ENCODE assay signal across 7 mouse cellular contexts in the genomic region with DNA sequence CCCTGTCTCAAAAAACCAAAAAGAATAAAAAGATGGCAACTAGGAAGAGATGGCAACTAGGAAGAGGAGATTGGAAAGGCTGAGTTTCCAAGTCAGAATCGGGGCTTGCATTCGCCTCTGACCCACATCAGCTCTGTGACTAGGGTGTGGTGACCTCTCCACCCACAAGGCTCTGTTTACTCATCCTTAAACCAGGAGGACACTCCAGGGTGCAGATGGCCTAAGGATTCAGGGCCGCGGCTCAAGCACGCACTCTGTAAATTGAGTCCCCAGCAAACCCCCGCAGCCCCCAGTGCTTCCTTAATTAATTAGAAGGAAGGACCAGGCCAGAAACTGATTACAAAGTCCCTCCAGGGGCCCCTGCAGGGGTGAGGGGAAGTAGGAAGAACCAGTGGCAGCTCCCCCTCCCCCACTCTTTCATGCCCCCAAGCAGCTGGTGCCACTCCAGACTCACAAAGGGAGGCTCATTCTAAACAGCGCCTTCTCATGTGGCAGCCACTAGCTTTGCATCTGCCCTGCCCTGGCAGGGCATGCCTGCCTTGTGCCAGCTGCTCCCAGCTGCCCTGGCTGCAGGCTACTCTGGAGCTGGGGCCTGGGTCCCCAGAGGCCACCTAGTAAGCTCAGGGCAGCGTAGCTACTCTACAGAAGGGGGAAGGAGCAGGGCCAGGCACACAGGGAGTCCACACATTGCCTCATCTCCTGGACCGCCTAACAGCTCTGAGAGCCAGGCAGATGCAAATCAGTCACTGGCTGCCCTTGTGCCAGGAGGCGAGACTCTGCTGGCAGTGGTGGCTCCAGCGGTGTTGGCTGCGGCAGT. TPM values are rescaled to one million over a fixed set of nuclear protein-coding genes. Genes with fewer than 3 reads are reported as not detected.
DNase-seq lines count a peak whose midpoint lies in the region; ATAC-seq lines count a peak whose summit lies in the region.

No protein-coding gene starts in this region.

- H3K36me3 ChIP-seq in embryonic facial prominence, embryonic 12.5 days, result no peaks in the 10 kb centered on the region
- no peaks in the 10 kb centered on the region for H3K36me3 ChIP-seq in heart, embryonic 16.5 days (ENCODE audit: control insufficient read depth, insufficient read depth)
- H3K36me3 ChIP-seq in limb, embryonic 10.5 days, result no peaks in the 10 kb centered on the region
- H3K36me3 ChIP-seq in midbrain, embryonic 12.5 days, result no peaks in the 10 kb centered on the region

- H3K9me3 ChIP-seq in embryonic facial prominence, embryonic 12.5 days, result no peaks in the 10 kb centered on the region
- no peaks in the 10 kb centered on the region for H3K9me3 ChIP-seq in heart, embryonic 16.5 days (replicated peaks; ENCODE audit: control insufficient read depth, low read length)
- no peaks in the 10 kb centered on the region for H3K9me3 ChIP-seq in limb, embryonic 10.5 days (replicated peaks)
- no peaks in the 10 kb centered on the region for H3K9me3 ChIP-seq in midbrain, embryonic 12.5 days

- ATAC-seq in embryonic facial prominence, embryonic 12.5 days (ENCODE audit: insufficient number of reproducible peaks, insufficient read depth, low FRiP score, low TSS enrichment), result no peak
- ATAC-seq in heart, embryonic 16.5 days (replicated peaks; ENCODE audit: extremely low read depth, insufficient read depth, low FRiP score), result peak; percentile 17
- ATAC-seq in midbrain, embryonic 12.5 days (ENCODE audit: low FRiP score, low read depth), result peak; percentile 82

- H3K27me3 ChIP-seq in embryonic facial prominence, embryonic 12.5 days, result no peaks in the 10 kb centered on the region; the same call in 1 of the 2 replicates
- peaks cover 3% of the 10 kb centered on the region; the same call in 1 of the 2 replicates for H3K27me3 ChIP-seq in heart, embryonic 16.5 days (ENCODE audit: control insufficient read depth, insufficient read depth, low read length)
- H3K27me3 ChIP-seq in limb, embryonic 10.5 days (ENCODE audit: low read depth, poor library complexity, severe bottlenecking), result peaks cover 30% of the 10 kb centered on the region
- peaks cover 11% of the 10 kb centered on the region; the same call in 1 of the 2 replicates for H3K27me3 ChIP-seq in midbrain, embryonic 12.5 days

- peaks cover 26% of the 10 kb centered on the region for H3K4me1 ChIP-seq in embryonic facial prominence, embryonic 12.5 days
- H3K4me1 ChIP-seq in heart, embryonic 16.5 days (ENCODE audit: control insufficient read depth, insufficient read depth, low read length), result peaks cover 17% of the 10 kb centered on the region
- H3K4me1 ChIP-seq in limb, embryonic 10.5 days, result peaks cover 44% of the 10 kb centered on the region
- H3K4me1 ChIP-seq in midbrain, embryonic 12.5 days, result peaks cover 86% of the 10 kb centered on the region

- WGBS in embryonic facial prominence, embryonic 12.5 days, result 27% methylated on average over 12 of the region's 12 CpGs
- WGBS in heart, embryonic 16.5 days, result 55% methylated on average over 12 of the region's 12 CpGs
- 28% methylated on average over 12 of the region's 12 CpGs for WGBS in limb, embryonic 10.5 days
- WGBS in midbrain, embryonic 12.5 days, result 12% methylated on average over 12 of the region's 12 CpGs

- no peak overlapping the region for H3K9ac ChIP-seq in embryonic facial prominence, embryonic 12.5 days
- H3K9ac ChIP-seq in heart, embryonic 16.5 days (ENCODE audit: low read length), result peak overlapping the region; percentile 38; the same call in 1 of the 2 replicates
- peak overlapping the region; percentile 59; the same call in 1 of the 2 replicates for H3K9ac ChIP-seq in midbrain, embryonic 12.5 days (replicated peaks)

- peak overlapping the region; percentile 43 for H3K27ac ChIP-seq in embryonic facial prominence, embryonic 12.5 days
- peak overlapping the region; percentile 43 for H3K27ac ChIP-seq in heart, embryonic 16.5 days (ENCODE audit: low read length)
- peak overlapping the region; percentile 83 for H3K27ac ChIP-seq in limb, embryonic 10.5 days
- peak overlapping the region; percentile 97 for H3K27ac ChIP-seq in midbrain, embryonic 12.5 days (replicated peaks)

- no peak overlapping the region for H3K4me2 ChIP-seq in embryonic facial prominence, embryonic 12.5 days (replicated peaks)
- H3K4me2 ChIP-seq in heart, embryonic 16.5 days (ENCODE audit: low read depth, low read length), result no peak overlapping the region
- peak overlapping the region; percentile 39 for H3K4me2 ChIP-seq in midbrain, embryonic 12.5 days (replicated peaks)

- peak; percentile 29 for DNase-seq in urinary bladder, postnatal 14 days (ENCODE audit: low spot score)
- no peak for DNase-seq in urinary bladder, adult 18-20 months (ENCODE audit: low spot score in 2 of 2)
- DNase-seq in limb, embryonic 10.5 days (ENCODE audit: low spot score), result peak; percentile 53
- DNase-seq in thymus, postnatal 10 days (ENCODE audit: low spot score in 2 of 2), result peak; percentile 80 to 85

- H3K4me3 ChIP-seq in embryonic facial prominence, embryonic 12.5 days, result no peak overlapping the region
- no peak overlapping the region for H3K4me3 ChIP-seq in heart, embryonic 16.5 days (ENCODE audit: low read length)
- H3K4me3 ChIP-seq in limb, embryonic 10.5 days, result no peak overlapping the region
- H3K4me3 ChIP-seq in midbrain, embryonic 12.5 days, result peak overlapping the region; percentile 9; the same call in 1 of the 2 replicates

RNA-seq across cellular contexts. Expression of a gene that starts 5.2 kb away (rescaled TPM):
- polyA plus RNA-seq in embryonic facial prominence, embryonic 12.5 days (2016; fragmentation: Nextera tagmentation; extraction: Ambion mirVana), result 12.9 and 13.5 TPM in 2 replicates
- polyA plus RNA-seq in heart, embryonic 16.5 days (2015; fragmentation: Nextera tagmentation; extraction: Ambion mirVana), result 7.1 and 8.3 TPM in 2 replicates
- 5.6 and 6.2 TPM in 2 replicates for polyA plus RNA-seq in limb, embryonic 10.5 days (2016; fragmentation: Nextera tagmentation; extraction: Ambion mirVana)
- polyA plus RNA-seq in midbrain, embryonic 12.5 days (2016; fragmentation: Nextera tagmentation; extraction: Ambion mirVana), result 28.9 and 34.0 TPM in 2 replicates

Comparison
In these comparisons a context has a peak if more than half of its experiments do, and no peak if none do; other contexts are left out.
1. DNase-seq: peak in urinary bladder, postnatal 14 days (single experiment), limb, embryonic 10.5 days (single experiment) and thymus, postnatal 10 days (2 of 2); none in urinary bladder, adult 18-20 months (0 of 2).
2. H3K27ac ChIP-seq: peak in every context shown above with its lines; median percentile 97 in midbrain, embryonic 12.5 days; 83 in limb, embryonic 10.5 days; 43 in embryonic facial prominence, embryonic 12.5 days; 43 in heart, embryonic 16.5 days.